Mouse (Mus musculus): ENCODE measurements at regions not wholly inside any gene's neighbourhood (a gene's known extent, or its start where the extent isn't known, plus 50 kb on each side); places are given as distances from the start of the nearest gene placed in this dataset.

DNA sequence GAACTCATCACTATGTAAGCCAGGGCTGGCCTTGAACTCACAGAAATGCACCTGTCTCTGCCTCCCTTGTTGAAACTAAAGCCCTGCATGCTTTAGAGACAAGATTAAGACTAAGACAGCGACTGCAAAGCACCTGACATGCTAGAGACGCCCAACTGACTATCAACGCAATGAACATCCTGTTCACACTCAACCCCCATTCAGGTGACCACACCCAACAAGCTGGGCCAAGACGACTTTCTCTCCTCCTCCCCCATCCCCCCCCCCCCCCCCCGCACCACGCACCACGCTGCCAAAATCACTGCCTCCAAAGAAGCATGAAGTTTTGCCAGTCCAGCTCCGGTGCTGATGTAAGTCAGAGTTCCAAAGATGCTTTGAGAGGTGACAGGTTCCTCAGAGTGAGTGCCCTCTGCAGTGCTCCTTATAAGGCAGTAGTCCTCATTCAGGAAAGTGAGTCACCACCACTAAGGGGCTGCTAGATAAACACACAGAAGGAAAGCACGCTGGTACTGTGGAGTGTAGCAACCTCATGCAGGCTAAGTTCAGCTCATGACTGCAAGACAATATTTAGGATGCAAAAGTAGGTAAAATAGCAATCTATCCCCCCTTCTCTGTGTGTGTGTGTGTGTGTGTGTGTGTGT is 59.2 kb downstream of the Ier5 start:
- TF ChIP-seq CTCF (IDR thresholded peaks at IDR 0.05; ENCODE audit: low read depth) (no peak), EP300 (optimal IDR thresholded peaks at IDR 0.05) (no peak)
